Mouse (Mus musculus): ENCODE measurements around the gene 9430038I01Rik. TPM values are rescaled to one million over a fixed set of nuclear protein-coding genes. Genes with fewer than 3 reads are reported as not detected.

Gene 9430038I01Rik
- polyA plus RNA-seq, 1 experiment, result 4.1 TPM

Other genes starting within 250 kb of the 9430038I01Rik start
- gene Ebf3, start 96.3 kb downstream of the 9430038I01Rik start, polyA plus RNA-seq (2012; ENCODE audit: insufficient read depth, insufficient read length, missing spikeins), result 28.5 and 35.3 TPM in 2 replicates
- 199 and 242 TPM in 2 replicates for gene Glrx3, start 26.9 kb upstream of the 9430038I01Rik start, polyA plus RNA-seq (2012; ENCODE audit: insufficient read depth, insufficient read length, missing spikeins)